Mouse (Mus musculus) fat pad, adult 2 months (tissue): ENCODE data around the gene Mapkapk3.

Experiments used
- DNase-seq: peaks from one replicate; pipeline ENCODE4 v3.0.0-alpha.2; 2011; ENCODE audit warnings: low read depth, low spot score; ENCODE audit errors: extremely low read depth

Gene Mapkapk3

GRCm38 (mm10) chr9:107267721-107268402 lies 21.8 kb downstream of the Mapkapk3 start:
- DNase-seq = no peak

DNA sequence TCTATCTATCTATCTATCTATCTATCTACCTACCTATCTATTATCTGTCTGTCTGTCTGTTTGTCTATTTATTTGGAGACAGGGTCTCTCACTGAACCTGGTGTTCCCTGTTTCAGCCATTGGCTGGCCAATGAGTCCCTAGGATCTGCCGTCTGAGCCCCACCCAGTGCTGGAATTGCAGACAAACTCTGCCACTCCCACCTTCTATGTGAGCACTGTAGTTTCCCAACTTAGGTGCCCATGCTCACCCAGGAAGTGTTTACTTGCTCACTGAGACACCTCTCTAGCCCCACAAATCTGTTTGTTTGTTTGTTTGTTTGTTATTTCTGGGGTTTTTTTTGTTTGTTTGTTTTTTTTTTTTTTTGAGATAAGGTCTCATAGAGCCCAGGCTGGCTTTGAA lies 22.6 kb downstream of the Mapkapk3 start:
- DNase-seq = no peak

- no peak for DNase-seq
These were observed 24.9 kb downstream of the Mapkapk3 start for GRCm38 (mm10) chr9:107264731-107265130.

DNA sequence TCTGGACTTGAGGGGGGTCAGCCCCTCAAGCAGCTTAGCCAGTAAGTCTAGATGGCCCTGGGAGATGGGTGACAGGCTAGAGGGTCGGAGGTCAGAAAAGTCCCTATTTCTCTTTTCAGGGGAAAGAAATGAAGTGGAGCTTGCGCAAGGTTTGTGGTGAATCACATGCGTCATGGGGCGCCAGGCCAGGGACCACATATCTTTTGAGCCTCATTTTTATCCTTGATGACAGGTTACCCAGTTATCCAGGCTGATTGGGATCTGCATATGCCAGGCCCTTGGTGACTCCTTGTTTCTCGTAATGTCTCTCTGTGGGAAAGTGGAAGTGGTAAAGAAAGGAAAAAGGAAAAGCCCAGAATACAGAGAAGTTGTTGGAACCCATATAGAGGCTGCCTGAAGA lies 25.8 kb downstream of the Mapkapk3 start:
- no peak for DNase-seq

- no peak for DNase-seq
These were observed 27.3 kb downstream of the Mapkapk3 start for GRCm38 (mm10) chr9:107262375-107262774.

DNA sequence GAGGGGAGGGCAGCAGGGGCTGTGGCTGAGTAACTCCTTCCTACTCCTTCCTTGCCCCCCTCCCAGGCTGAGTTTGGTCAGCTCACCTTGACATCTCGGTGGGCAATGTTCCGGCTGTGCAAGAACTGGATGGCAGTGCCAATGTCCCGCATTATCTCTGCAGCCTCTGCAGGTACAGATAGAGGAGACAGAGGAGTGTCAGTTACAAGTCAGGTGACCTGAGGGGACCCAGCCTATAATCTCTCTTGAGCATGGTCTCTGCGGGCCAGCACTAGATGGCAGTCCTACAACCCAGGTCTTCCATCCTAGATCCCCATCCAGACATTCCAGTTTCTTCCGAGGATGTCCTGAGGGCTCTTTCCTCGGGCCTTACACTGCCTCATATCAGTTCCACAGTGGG lies 27.9 kb downstream of the Mapkapk3 start:
- no peak for DNase-seq

DNA sequence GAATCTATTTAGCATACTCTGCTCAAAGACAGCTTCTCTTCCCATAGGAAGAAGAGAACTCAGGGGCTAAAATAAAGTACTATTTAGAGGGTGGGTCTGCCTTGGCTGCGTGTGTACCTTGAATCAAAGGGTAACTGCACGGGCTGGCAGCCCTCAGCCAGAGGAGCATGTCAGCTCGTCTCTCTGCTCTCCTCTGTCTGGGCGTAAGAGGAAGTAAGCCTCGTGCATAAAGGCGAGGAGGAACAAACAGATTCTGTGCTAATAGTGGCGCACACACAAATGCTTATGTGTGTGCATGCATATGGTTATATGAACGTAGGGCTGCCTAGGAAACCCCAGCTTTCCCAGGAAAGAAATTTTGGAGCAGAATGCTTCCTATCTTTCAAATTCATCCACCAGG lies 28.8 kb downstream of the Mapkapk3 start:
- no peak for DNase-seq

DNA sequence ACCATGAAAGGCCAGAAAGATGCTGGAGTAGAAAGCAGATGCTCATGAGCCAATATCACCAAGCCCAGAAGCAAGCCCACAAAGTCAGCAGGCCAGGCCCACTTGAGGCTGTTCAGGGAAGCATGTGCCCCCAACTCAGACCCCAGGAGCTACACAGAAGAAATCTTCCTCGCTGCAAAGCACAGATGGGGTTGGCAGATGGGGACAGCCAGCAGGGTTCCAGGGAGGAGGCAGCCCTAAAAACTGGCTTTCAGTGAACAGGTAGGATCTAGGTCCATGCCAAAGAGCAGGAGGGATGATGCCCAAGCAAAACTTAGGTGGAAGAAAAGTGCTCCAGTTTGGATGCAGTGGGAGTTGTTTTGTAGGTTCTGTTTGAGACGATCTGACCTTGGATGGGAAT lies 29.2 kb downstream of the Mapkapk3 start:
- DNase-seq = no peak

DNA sequence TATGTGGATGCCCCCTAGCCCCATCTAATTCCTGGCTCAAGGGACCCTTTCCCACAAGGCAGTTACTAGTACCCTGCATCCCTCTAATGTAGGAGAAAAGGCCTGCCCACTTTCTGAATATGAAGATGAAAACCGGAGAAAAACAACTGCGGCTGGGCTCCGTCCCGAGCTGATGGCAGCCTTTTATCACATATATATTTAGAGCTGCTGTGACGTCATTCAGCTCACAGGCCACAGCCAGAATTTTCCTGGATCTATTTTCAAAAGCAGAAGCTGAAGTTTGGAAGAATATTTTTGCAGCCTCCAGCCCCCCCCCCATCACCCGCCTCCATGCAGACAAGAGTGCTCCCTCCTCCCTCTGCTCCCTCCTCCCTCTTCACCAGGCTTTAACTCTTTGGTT lies 30.1 kb downstream of the Mapkapk3 start:
- no peak for DNase-seq

DNA sequence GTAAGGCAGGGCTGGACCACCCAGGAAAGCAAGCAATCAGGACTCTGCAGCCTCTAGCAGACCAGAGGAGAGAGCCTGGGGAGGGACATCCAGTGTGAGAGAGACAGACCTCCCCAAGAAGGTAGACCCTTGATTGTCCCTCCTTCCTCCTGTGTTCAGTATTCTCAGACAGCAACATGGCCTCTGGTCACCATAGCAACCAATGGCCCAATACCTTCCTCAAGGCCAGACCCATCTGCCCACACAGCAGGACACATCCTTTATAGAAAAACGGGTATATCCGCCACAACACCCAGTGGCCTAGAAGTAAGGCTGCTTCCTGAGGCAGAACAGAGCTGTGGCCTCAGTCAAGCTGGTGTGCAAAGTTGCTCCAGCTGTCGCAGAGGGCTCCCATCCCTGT lies 34.1 kb downstream of the Mapkapk3 start:
- no peak for DNase-seq

DNA sequence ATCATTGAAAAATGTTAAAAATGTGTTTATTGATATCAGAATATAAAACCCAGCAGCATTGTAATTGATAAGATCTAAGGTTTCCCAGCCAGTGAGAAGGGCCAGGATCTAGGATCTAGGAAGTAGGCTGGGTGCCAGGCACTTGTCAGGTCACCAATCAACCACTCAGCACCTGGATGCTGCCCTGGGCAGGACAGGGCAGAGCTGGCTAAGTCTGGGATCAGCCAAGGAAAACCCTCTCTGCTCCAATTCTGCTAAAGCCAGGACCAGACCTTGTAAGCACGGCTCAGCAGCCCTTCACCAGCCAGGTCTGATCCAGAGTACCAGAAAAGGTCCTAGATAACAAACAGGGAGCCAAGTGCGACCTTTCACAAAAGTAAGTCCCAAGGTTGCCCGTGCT lies 34.8 kb downstream of the Mapkapk3 start:
- DNase-seq = peak; percentile 64

GRCm38 (mm10) chr9:107254476-107254875 lies 35.2 kb downstream of the Mapkapk3 start:
- no peak for DNase-seq

GRCm38 (mm10) chr9:107252164-107252563 lies 37.5 kb downstream of the Mapkapk3 start:
- no peak for DNase-seq

- no peak for DNase-seq
These were observed 39.0 kb downstream of the Mapkapk3 start for GRCm38 (mm10) chr9:107250416-107251337.

DNA sequence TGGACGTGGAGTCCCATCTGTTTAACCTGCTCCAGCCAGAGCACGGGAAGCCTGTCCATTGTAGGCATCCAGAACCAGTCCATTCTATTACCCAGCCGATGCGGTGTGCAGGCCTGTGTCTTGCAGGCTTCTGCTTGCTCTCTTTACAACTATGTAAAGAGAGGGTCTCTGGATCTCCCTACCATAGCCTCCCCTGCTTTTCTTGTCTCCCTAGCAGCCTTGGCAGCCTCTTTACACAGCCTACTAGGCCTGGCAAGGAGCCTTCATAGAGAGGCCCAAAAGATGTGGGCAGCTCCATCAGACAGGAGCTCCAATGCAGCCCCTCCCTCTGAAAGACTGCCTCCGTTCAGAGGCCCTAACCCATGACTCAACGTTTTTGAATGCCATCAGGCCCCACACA lies 40.5 kb downstream of the Mapkapk3 start:
- DNase-seq = no peak

GRCm38 (mm10) chr9:107246170-107246569 lies 43.5 kb downstream of the Mapkapk3 start:
- DNase-seq = no peak

DNA sequence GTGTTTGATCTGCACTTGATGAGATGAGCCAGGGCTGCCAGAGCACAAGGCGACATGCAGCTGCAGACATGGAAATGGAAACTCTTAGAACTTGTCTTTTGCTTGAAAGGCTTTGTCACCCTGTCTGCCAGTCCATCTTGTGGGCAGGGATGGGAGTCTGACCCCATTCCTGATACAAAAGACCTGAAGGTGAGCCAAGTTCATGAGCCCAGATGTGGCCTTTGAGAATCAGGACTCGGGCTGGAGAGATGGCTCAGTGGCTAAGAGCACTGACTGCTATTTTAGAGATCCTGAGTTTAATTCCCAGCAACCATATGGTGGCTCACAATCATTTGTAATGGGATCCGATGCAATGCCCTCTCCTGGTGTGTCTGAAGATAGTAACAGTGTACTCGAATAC lies 44.4 kb downstream of the Mapkapk3 start:
- no peak for DNase-seq

DNA sequence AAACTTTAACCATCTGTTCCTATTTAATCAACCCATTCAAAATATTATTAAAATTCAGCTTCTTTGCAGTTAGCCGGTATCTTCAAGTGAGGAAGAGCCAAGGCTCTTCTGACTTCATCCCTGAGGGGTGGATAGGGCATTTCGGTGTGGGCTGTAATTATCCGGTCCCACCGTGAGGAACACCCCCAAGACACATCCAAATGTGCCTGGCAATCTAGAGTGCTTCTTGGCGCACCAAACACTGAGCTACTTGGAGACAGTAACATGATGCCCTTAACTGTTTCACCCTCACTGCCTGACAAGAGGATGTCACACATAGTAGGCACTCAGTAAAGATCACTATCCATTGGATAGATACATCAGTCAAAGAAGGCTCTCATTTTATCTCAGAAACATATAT lies 53.5 kb downstream of the Mapkapk3 start:
- no peak for DNase-seq

DNA sequence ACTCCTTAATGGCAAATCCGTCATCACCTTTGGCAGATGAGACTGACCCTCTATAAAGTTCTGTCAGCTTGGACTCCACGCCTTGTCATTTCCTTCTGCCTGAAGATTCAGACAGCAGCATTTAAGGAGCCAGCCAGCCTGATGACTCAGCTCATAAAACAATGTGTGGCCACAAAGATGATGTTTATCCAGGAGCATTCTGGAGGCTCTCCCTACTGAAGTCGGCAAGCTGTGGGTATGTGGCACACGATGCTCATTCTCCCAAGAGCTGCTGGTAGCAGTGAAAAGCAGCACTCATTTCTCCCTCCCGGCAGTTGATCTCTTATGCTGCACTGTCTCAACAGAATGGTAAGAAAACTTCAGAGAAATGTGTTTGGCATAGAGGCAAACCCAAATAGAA lies 54.4 kb downstream of the Mapkapk3 start:
- no peak for DNase-seq

DNA sequence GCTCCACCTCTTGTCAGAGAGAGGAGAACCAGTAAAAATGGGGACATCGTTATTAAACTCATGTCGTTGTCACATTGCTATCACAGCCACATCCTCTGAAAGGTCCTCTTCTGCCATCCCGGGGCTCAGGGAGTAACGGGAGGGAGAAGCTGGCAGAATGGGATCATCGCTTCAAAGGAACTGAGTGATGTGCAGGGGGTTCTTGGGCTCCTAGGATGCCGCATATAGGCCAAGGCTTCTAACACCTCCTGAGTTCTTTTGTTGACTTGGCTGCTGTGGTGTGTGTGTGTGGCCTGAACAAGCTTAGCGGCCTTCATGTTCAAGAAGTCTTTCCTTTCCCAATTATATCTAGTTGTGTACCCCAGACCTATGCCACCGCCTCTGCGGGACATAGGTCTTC lies 57.5 kb downstream of the Mapkapk3 start:
- DNase-seq = no peak

GRCm38 (mm10) chr9:107231539-107232139 lies 58.0 kb downstream of the Mapkapk3 start, which contains the start of gene Dock3:
Gene Dock3 (minus strand): TSS chr9:107231909.
- no peak for DNase-seq

- DNase-seq = no peak
These were observed 58.6 kb downstream of the Mapkapk3 start for GRCm38 (mm10) chr9:107230991-107231538.
